Mouse (Mus musculus) ES-Bruce4 (cell line): ENCODE results near the gene Heatr3.

Source experiments
- CTCF ChIP-seq: IDR thresholded peaks from one replicate; pipeline ENCODE4 v1.8.1; 2011; ENCODE audit warnings: low read depth, low read length
- EP300 ChIP-seq: IDR thresholded peaks from 2 replicates; pipeline ENCODE4 v1.6.1; 2011; ENCODE audit warnings: low read depth, low read length; ENCODE audit not compliant: insufficient read depth
- POLR2A ChIP-seq: IDR thresholded peaks from one replicate; pipeline ENCODE4 v1.8.1; 2011; ENCODE audit warnings: low read length; ENCODE audit not compliant: insufficient read depth

- TF ChIP-seq CTCF (no peak), POLR2A (no peak), EP300 (no peak)
These were observed 61.4 kb downstream of the Heatr3 start, which contains the start of gene Tent4b for GRCm38 (mm10) chr8:88198945-88199571.
